Mouse (Mus musculus) gastrocnemius, postnatal 14 days (tissue): ENCODE measurements around the gene Pigv. TPM values are rescaled to one million over a fixed set of nuclear protein-coding genes. Genes with fewer than 3 reads are reported as not detected.
"Not testable (repeated sequence)": the region's sequence is repeated elsewhere in the genome, so short reads cannot be mapped to it uniquely, and the experiment has no call there.

Source experiments
- DNase-seq: peaks from one replicate; pipeline ENCODE4 v3.0.0; 2021; ENCODE audit warnings: mixed read lengths
- intact Hi-C: fragments of 180-260 bp; cut with DNase I; formaldehyde crosslinking; loops from one replicate; pipeline ENCODE4 v1.15.1; 2025; ENCODE audit warnings: low total_unique reads
- total RNA-seq, 2 experiments: library from RNA; stranded (reverse); gene quantifications; 2 replicates each; pipeline ENCODE4 v1.2.3; 2021

Gene Pigv
- total RNA-seq, 2 experiments from 2014 or later, result 9.4 to 9.9 TPM

- intact Hi-C loops, result loop anchor here (5.0 kb wide), 2 partner anchors 78 to 93 kb away; no protein-coding TSS in a partner anchor
- DNase-seq, result peak; percentile 13
Observed at GRCm38 (mm10) chr4:133674331-133674695, 1.9 kb upstream of the Pigv start.

DNA sequence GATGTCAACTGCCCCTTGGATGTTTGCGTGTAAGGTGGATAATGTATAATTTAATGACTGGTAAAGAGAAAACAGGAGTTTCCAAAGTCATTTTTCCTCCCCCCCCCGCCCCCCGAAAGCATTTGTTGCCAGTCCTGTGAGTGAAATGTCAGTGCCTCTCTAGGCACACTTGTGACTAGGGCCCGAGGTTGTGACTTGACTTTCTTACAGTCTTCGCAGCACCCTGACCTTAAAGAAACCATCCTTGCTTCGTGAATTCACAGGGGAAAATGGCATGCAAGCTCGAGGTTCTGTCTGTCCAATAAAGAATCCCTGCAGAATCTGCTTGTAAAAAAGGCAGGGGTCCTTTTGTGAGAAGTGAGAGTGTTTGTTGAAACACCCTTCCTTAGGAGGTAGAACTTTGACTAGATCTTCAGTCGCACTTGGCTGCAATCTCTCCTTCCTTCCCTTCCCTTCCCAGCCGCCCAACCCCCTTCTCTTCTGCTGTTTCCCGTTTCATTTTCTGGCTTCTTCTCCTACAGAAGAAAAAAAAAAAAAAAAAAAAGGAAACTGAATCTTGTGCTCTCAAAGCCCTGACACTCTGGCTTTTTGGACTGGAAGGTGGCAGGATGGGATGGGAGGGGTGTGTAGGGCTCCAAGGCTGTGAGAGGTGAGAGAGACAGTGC lies 1.4 kb upstream of the Pigv start:
- DNase-seq, result peak; percentile 63
- intact Hi-C loops, result loop anchor here (5.0 kb wide), 2 partner anchors 79 to 94 kb away; no protein-coding TSS in a partner anchor

GRCm38 (mm10) chr4:133672845-133673647 lies 599 bp upstream of the Pigv start:
- intact Hi-C loops, result loop anchor here (5.0 kb wide), 2 partner anchors 79 to 94 kb away; no protein-coding TSS in a partner anchor
- DNase-seq, result peak; percentile 26

- peak; percentile 83 for DNase-seq
Observed at GRCm38 (mm10) chr4:133671184-133671880, 1.1 kb downstream of the Pigv start.

DNA sequence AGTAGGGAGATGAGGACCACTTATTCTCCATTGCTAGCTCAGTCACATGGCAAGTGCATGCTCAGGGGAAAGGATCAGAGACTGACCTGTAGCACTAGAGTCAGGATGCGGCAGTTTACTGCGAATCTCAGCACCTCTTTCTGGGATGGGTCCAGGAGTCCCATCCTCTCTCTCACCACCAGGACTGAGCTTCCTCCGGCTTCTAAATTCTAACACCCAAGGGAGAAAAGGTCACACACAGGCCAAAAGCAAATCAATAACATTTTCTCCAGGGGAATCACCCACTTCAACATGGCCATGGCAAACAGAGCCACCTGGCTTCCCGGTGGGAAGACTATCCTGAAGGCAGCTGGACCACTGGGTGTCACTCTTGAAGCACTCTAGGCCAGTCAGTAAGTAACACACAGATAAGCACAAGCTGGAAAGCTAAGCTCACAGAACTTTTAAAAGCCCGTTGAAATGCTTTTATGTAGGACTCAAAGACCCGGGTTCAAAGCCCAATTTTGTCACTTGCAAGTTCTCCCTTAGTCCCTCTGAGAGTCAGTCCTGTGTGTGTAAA lies 2.7 kb downstream of the Pigv start:
- intact Hi-C loops, result loop anchor here (2.0 to 5.0 kb wide), 4 partner anchors 83 to 165 kb away; no protein-coding TSS in a partner anchor
- DNase-seq, result no peak

More at GRCm38 (mm10) chr4:133671184-133671880, 1.1 kb downstream of the Pigv start:
- intact Hi-C loops, result loop anchor here (2.0 to 5.0 kb wide), 3 partner anchors 81 to 157 kb away; no protein-coding TSS in a partner anchor

DNA sequence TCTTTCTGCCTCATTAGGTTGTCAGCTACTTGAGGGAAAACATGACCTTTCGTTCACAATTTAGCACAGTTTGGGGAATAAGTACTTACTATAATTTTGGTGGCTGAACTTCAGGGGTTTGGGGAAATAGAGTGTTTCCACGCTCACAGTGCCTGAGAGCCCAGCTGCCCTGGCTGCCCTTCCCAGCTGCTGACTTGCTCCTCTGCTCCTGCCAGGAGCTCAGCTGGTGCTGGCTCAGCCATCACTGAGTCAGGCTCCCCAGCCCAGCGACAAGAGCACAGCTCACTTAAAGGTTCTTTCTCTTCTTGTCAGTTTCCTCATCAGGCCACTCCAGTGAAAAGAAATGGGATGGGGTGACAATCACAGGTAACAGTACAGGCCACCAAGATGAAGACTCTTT lies 3.9 kb downstream of the Pigv start:
- DNase-seq, result peak; percentile 75
- intact Hi-C loops, result loop anchor here (2.0 kb wide), 1 partner anchor 166 kb away; no protein-coding TSS in a partner anchor

GRCm38 (mm10) chr4:133666199-133666598 lies 6.2 kb downstream of the Pigv start:
- DNase-seq, result no peak
- intact Hi-C loops, result no loop called here

DNA sequence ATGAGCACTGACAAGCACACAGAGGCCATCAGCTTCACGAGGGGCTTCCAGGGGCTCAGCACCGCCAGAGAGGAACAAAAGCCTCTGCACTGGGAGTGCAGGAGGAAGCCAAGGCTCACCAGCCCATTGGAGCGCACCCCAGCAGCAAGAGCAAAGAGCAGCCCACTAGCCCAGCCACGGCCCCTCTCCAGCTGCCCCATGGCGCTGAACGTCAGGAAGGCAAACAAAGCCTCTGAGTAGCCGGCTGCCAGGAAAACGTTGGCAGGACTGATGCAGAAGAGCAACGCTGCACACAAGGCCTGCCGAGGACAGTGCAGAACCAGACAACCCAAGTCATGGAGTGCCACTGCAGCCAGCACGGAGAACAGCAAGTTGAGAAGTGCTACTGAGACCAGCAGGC lies 7.3 kb downstream of the Pigv start:
- peak; percentile 45 for DNase-seq
- intact Hi-C loops, result no loop called here

DNA sequence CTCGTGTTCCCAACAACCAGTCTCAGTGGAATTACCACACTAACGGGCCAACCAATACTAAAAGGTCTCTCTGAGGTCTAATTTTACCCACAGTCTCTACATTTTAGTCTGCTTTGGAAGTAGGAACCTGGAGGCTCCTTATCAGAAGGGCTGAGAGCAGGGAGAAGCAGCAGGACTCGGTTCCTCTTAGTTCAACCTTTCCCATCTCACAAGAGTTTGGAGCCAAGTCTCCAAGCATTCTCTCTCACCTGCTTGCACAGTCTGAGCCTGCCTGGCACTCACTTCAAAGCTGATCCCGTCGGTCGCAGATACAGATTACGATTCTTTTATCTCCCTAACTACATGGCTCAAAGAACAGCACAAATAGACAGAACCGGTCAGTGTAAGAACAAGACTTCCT lies 9.5 kb downstream of the Pigv start:
- DNase-seq, result no peak
- intact Hi-C loops, result no loop called here

DNA sequence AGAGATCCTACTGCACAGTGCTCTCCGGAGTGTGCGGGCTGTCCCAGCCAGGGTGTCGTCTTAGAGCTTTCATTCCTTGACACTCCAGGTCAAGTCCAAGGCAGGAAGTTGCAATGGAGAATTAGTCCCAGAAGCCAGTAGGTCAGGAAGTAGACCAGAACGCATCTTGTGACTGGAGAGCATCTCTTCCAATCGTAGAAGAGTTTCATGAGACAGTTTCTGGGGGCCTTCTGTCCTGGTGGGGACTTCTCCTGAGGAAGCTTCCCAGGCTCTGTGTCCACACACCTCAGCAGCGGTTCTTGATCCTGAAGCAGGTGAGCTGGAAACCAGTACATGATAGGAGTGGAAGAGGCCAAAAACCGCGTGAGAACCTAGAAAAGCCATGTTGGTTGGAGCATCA lies 10.0 kb downstream of the Pigv start:
- intact Hi-C loops, result no loop called here
- no peak for DNase-seq

- intact Hi-C loops, result no loop called here
- peak; percentile 88 for DNase-seq
Observed at GRCm38 (mm10) chr4:133660193-133661155, 12.0 kb downstream of the Pigv start.

DNA sequence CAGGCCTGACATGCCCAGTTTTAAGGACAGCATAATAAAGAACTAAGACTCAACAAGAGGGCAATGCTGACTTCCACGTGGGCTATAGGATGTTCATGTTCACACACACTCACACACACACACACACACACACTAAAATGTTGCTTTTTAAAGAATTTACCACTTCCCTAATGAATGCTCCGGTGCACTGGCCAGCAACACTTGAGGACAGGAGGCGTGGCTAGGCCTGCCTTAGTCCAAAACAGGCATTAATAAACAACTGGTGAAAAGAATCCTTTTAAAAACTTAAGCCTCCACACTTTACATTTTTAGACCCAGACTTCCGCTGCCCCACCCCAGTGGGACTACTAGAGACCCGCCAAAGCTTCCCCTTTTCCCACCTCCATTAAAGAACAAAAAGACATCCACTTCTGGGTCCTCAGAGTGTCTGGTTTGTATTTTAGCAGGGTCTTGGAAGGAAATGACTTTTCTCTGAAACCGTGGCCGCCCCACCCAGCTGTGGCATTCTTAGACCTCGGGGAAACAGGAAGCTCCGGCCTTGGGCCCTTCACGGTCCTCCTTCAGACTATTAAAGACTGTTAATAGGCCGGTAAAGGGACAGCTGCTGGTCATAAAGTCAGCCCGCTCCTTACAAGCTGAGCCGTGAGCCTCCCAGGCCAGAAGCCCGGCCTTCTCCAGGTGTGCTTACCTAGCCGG lies 12.8 kb downstream of the Pigv start:
- intact Hi-C loops, result no loop called here

GRCm38 (mm10) chr4:133658729-133659128 lies 13.7 kb downstream of the Pigv start:
- DNase-seq, result no peak
- intact Hi-C loops, result no loop called here

More for the DNA sequence above, 12.8 kb downstream of the Pigv start:
- peak; percentile 69 for DNase-seq

DNA sequence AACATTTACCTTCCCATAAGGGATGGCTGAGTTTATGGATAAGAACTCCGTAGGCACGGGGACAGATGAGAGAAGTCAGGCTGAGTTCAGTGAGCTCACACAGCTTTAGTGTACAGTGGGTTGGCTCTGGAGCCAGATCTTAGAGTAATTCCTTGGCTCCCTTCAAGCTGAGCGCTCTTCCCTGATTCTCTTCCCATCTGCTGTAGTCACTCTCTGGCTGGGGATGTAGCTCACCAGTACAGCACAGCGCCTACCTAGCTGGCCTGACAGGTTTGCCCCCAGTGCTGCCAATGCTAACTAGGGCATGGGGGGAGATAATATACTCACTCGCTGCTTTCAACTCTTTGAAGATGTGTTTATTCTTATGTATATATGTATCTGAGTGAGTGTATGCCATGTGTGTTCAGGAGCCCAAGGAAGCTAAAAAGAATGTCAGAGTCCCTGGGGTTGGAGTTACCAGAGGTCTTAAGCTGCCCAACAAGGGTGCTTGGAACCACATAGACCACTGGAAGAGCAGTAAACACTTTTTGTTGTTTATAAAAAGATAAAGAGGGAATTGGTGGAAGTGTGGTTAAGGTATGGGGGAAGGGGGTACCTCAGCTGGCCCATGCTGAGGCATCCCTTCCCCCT lies 14.5 kb downstream of the Pigv start:
- no peak for DNase-seq
- intact Hi-C loops, result no loop called here

GRCm38 (mm10) chr4:133656997-133657396 lies 15.4 kb downstream of the Pigv start:
- DNase-seq, result no peak
- intact Hi-C loops, result no loop called here

- intact Hi-C loops, result no loop called here
- DNase-seq, result no peak
Observed at GRCm38 (mm10) chr4:133656294-133656693, 16.2 kb downstream of the Pigv start.

DNA sequence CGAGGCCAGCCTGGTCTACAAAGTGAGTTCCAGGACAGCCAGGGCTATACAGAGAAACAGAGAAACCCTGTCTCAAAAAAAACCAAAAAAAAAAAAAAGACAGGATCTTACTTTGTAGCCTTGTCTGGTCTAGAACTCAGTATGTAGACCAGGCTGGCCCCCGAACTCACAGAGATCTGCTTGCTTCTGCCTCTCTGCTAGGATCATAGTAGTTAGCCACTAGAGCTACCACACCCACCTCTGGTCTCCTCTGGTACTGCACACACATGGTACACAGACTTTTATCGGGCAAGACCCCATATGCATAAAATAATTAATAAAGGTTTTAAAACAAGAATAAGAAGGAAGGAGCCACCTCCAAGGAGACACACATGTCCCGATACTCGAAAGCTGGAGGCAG lies 18.4 kb downstream of the Pigv start:
- intact Hi-C loops, DNase-seq: not testable (repeated sequence)
